Mouse (Mus musculus) stomach, postnatal 0 days (tissue): ENCODE results near the gene Scgn. TPM values are rescaled to one million over a fixed set of nuclear protein-coding genes. Genes with fewer than 3 reads are reported as not detected.
A peak's percentile ranks its signal among the peaks of the same experiment; 100 is the strongest.

Experiments used
- ATAC-seq: fragments of 200-750 bp; cut with Nextera tagmentation; 2 replicates; pipeline ENCODE4 v1.8.0; 2017; ENCODE audit not compliant: low FRiP score, low TSS enrichment
- DNase-seq: peaks from one replicate; pipeline ENCODE4 v3.0.0-alpha.2; 2016; ENCODE audit warnings: low spot score
- H3K27ac ChIP-seq: fragments of 300-500 bp; sonication (generic); replicated peaks from 2 replicates; pipeline ENCODE4 v1.5.1; 2014; ENCODE audit warnings: mild to moderate bottlenecking, control low read depth
- H3K27me3 ChIP-seq: fragments of 300-500 bp; sonication (generic); 2 replicates; pipeline ENCODE4 v1.6.1; 2014; ENCODE audit warnings: low read length; ENCODE audit not compliant: control insufficient read depth, insufficient read depth
- H3K36me3 ChIP-seq: fragments of 300-500 bp; sonication (generic); 2 replicates; pipeline ENCODE4 v1.6.1; 2014; ENCODE audit warnings: low read length, mixed read lengths; ENCODE audit not compliant: control insufficient read depth, insufficient read depth
- H3K4me1 ChIP-seq: fragments of 300-500 bp; sonication (generic); replicated peaks from 2 replicates; pipeline ENCODE4 v1.6.1; 2014; ENCODE audit warnings: antibody characterized with exemption; ENCODE audit not compliant: control insufficient read depth, insufficient read depth
- H3K4me2 ChIP-seq: fragments of 300-500 bp; sonication (generic); replicated peaks from 2 replicates; pipeline ENCODE4 v1.6.1; 2014; ENCODE audit warnings: low read depth, mild to moderate bottlenecking, control low read depth, moderate library complexity
- H3K4me3 ChIP-seq: fragments of 300-500 bp; sonication (generic); 2 replicates; pipeline ENCODE4 v1.5.1; 2014; ENCODE audit warnings: low read depth, low read length, control low read depth
- H3K9ac ChIP-seq: fragments of 300-500 bp; sonication (generic); 2 replicates; pipeline ENCODE4 v1.6.1; 2014; ENCODE audit warnings: mild to moderate bottlenecking, low read length, control low read depth, mixed read lengths
- H3K9me3 ChIP-seq: fragments of 300-500 bp; sonication (generic); 2 replicates; pipeline ENCODE4 v1.6.1; 2016; ENCODE audit warnings: low read length; ENCODE audit not compliant: control insufficient read depth
- CTCF ChIP-seq: IDR thresholded peaks from 2 replicates; pipeline ENCODE4 v1.5.1; 2016; ENCODE audit warnings: antibody characterized with exemption, low read depth, mild to moderate bottlenecking, moderate library complexity
- EP300 ChIP-seq: optimal IDR thresholded peaks from 2 replicates; pipeline ENCODE3; 2016; ENCODE audit warnings: antibody characterized with exemption
- WGBS: fragments of 180-500 bp; shearing (Covaris S2); extraction: QIAGEN DNeasy Blood & Tissue Kit; methylation state at CpG from one replicate; pipeline ENCODE4 v1.1.7; 2014; 5-methylcytosine and 5-hydroxymethylcytosine counted together
- polyA plus RNA-seq: library from polyadenylated mRNA; unstranded; fragments of >200 nt; fragmentation: Nextera tagmentation; extraction: Ambion mirVana; gene quantifications from 2 replicates; pipeline ENCODE4 v1.2.1, GENCODE M21; 2015

Gene Scgn
- polyA plus RNA-seq, 1 experiment from 2014 or later, result 10.9 TPM

- Histone ChIP-seq H3K4me3 (no peak within 1 kb of the TSS), H3K9me3 (no peaks in the 10 kb centered on the region), H3K27me3 (no peaks in the 10 kb centered on the region), H3K4me1 (0 out of 2 replicates have a peak, but pooled peaks cover under 1% of the 10 kb centered on the region), H3K4me2 (no peak within 1 kb of the TSS), H3K27ac (no peak within 1 kb of the TSS), H3K9ac (no peak within 1 kb of the TSS), H3K36me3 (no peaks in the 10 kb centered on the region)
- 91% methylated on average over 35 of the region's 39 CpGs for WGBS
- no peak for TF ChIP-seq EP300
- no peak for TF ChIP-seq CTCF
- DNase-seq (no peak), ATAC-seq (no peak)
Measured at GRCm38 (mm10) chr13:23933421-23934210, 57.4 kb downstream of the Scgn start, which contains the start of gene Hist1h2ba. TSS of gene Hist1h2ba (minus strand) at chr13:23934156.

DNA sequence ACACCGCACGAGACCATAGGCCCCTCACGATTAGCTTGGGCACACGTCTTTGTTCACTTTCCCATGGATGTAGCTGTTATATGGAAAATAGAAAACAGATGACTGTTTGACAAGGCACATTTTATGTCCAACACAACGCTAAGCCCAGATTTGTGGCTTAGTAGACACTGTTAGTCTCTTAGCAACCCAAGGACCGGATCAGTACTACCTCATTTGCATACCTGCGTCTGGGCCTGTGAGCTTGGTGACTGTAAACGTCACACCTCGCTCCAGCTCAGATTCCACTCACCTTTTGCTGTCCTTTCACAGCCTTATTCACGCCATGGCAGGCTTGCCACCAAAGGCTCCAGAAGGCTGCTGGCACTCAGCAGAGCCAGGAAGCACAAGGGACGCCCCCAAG is 60.1 kb downstream of the Scgn start:
- no peak for TF ChIP-seq EP300
- TF ChIP-seq CTCF, result no peak
- peak; percentile 41 for DNase-seq
- Histone ChIP-seq H3K27ac (no peak overlapping the region), H3K4me2 (peak overlapping the region; percentile 9; the same call in 1 of the 2 replicates), H3K4me3 (no peak overlapping the region), H3K4me1 (0 out of 2 replicates have a peak, but pooled peaks cover 2% of the 10 kb centered on the region), H3K9ac (no peak overlapping the region), H3K9me3 (no peaks in the 10 kb centered on the region), H3K27me3 (no peaks in the 10 kb centered on the region), H3K36me3 (no peaks in the 10 kb centered on the region)
- 58% methylated on average over 11 of the region's 11 CpGs for WGBS
- peak; percentile 79 for ATAC-seq

DNA sequence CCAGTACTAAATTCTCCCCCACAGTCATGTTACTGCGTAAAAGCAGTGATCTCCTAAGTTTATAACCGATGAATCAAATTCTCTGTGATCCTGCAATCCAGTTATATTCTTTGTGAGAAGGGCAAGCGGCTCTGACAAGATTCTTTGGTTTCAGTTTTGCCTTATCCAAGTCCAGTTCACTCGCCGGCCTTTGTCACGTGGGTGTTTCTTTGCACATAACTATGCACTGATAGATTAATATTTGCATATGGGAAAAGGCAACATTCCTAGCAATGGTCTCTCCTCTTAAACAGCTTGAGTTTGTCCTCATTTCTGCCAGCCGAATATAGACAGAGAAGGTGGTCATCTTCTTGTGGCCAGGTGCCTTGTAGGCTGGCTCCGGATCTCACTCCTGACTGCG is 60.6 kb downstream of the Scgn start:
- TF ChIP-seq EP300 (no peak), CTCF (no peak)
- ATAC-seq (peak; percentile 59; the same call in 1 of the 2 replicates), DNase-seq (peak; percentile 48)
- H3K4me2 ChIP-seq, result peak overlapping the region; percentile 9; the same call in 1 of the 2 replicates
- H3K4me3 ChIP-seq, result no peak overlapping the region
- 0 out of 2 replicates have a peak, but pooled peaks cover 2% of the 10 kb centered on the region for H3K4me1 ChIP-seq
- H3K27ac ChIP-seq, result no peak overlapping the region
- H3K9ac ChIP-seq, result no peak overlapping the region
- H3K9me3 ChIP-seq, result no peaks in the 10 kb centered on the region
- 73% methylated on average over 9 of the region's 9 CpGs for WGBS
- no peaks in the 10 kb centered on the region for H3K27me3 ChIP-seq
- no peaks in the 10 kb centered on the region for H3K36me3 ChIP-seq

DNA sequence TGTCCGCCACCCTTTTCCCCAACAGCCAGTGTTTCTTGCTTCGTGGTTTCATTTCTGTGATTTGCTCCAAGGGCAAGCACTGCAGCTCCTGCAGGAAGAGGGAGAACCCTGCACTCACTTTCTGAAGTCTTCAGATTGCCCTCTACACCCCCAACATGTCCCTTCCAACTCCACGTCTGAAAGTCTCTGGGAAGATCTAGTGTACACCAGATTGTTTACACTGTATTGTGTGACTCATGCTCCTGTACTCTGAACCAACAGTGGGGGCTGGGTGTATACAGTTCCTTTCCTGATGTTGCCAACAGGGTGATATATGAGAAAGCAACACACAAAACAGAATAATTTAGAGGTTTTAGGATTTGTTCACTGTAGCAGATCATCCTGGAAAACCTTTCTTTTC is 62.4 kb downstream of the Scgn start:
- no peak for TF ChIP-seq EP300
- 0 out of 2 replicates have a peak, but pooled peaks have one; percentile 12 for TF ChIP-seq CTCF
- WGBS, result 33% methylated on average over 3 of the region's 3 CpGs
- Histone ChIP-seq H3K36me3 (no peaks in the 10 kb centered on the region), H3K9me3 (no peaks in the 10 kb centered on the region), H3K27ac (0 out of 2 replicates have a peak overlapping the region, but pooled peaks have one; percentile 35), H3K9ac (no peak overlapping the region), H3K4me3 (0 out of 2 replicates have a peak overlapping the region, but pooled peaks have one; percentile 1), H3K4me1 (0 out of 2 replicates have a peak, but pooled peaks cover 2% of the 10 kb centered on the region), H3K27me3 (no peaks in the 10 kb centered on the region), H3K4me2 (no peak overlapping the region)
- DNase-seq, result no peak
- ATAC-seq, result peak; percentile 87

DNA sequence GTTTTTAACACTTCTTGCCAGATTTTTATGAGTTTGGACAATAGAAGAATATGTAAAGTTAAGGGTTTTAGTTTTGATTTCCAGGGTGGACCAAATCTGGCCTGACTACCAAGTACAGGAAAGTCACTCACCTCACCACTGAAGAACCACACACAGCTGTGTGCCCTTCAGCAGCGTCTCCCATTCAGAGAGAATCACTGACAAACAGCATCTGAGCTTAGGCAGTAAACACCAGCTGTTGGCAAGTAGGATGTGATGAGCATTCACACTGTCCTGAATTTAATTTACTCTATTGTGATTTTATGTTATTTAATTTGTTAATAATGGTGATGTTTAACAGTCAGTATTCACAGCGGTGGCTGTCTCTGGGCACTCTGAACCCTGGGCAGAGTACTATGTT is 65.2 kb downstream of the Scgn start:
- no peak for TF ChIP-seq EP300
- TF ChIP-seq CTCF, result no peak
- H3K27ac ChIP-seq, result no peak overlapping the region
- 62% methylated on average over 2 of the region's 2 CpGs for WGBS
- 0 out of 2 replicates have a peak, but pooled peaks cover 2% of the 10 kb centered on the region for H3K4me1 ChIP-seq
- H3K36me3 ChIP-seq, result no peaks in the 10 kb centered on the region
- no peak for DNase-seq
- ATAC-seq, result no peak
- H3K9me3 ChIP-seq, result no peaks in the 10 kb centered on the region
- no peak overlapping the region for H3K4me2 ChIP-seq
- no peak overlapping the region for H3K4me3 ChIP-seq
- H3K9ac ChIP-seq, result no peak overlapping the region
- no peaks in the 10 kb centered on the region for H3K27me3 ChIP-seq

DNA sequence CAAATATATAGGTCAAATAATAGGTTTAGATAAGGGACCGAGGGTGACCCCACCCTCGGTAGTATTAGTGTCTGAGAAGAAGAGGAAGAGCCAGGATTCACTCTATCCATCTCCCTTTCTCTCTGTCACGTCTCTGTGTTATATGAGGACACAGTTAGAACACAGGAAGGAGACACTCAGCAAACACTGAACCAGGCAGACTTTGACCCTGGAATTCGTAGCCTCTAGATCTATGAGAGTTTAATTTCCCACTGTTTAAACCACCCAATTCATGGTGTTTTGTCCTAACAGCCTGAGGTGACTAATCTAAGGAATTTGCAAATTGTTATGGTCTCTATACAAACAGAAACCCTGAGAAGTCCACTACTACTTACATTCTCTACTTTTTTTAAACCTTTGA is 73.3 kb downstream of the Scgn start:
- Histone ChIP-seq H3K27ac (no peak overlapping the region), H3K9me3 (no peaks in the 10 kb centered on the region), H3K9ac (no peak overlapping the region), H3K4me1 (no peaks in the 10 kb centered on the region), H3K36me3 (no peaks in the 10 kb centered on the region), H3K27me3 (no peaks in the 10 kb centered on the region), H3K4me2 (no peak overlapping the region), H3K4me3 (no peak overlapping the region)
- WGBS, result 33% methylated on average over 4 of the region's 4 CpGs
- DNase-seq (no peak), ATAC-seq (peak; percentile 64; the same call in 1 of the 2 replicates)
- TF ChIP-seq CTCF (no peak), EP300 (no peak)
